Mouse (Mus musculus) testis, postnatal 14 days (tissue): ENCODE measurements around the gene Kcnd3.

ENCODE experiments used
- DNase-seq: peaks from one replicate; pipeline ENCODE4 v3.0.0; 2021; ENCODE audit warnings: low spot score

Kcnd3 gene

DNA sequence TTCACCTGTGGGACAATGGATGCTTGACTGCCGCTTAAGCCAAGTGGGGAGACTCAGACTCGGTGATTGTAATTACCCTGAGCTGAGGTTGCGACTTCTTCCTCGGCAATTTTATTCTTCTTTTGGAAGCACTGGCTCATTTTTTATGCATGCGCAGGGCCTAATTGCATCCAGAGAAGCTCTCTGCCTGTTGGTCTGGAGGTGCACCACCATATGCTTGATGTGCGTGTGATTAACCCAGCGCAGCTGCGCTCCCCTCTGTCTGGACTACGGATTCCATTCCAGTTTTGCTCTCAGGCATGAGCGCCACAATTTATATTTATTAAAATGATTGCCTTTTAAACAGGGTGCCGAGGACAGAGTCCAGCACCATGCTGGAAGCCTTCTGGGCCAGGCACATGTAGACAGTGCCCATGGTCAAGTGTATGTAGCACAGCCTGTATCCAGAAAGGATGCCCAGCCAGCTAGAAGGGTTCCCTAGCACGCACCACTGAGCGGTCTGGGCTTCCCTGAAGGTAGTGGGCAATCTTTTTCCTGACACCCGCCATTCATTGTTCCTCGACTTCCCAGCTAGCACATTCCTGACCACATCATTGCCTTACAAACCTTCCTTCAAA, 138.0 kb downstream of the Kcnd3 start:
- no peak for DNase-seq

DNA sequence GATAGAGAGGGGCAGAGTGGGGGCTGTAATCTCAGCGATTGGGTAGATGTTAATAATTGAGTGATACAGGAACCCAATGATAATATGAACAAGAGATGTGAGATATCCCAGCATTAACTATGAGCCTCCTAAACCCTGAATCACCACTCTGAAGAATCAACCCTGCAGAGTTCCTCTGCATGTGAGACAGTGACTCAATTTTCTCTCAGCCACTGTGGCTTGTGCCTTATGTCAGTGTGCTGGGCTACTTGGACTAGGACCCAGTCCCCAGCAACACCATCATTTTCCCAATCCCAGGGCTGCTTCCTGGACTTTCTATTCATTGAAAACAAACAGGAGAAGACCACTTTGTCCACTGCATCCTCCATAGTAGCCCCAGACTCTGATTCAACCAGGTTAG, 139.6 kb downstream of the Kcnd3 start:
- no peak for DNase-seq

DNA sequence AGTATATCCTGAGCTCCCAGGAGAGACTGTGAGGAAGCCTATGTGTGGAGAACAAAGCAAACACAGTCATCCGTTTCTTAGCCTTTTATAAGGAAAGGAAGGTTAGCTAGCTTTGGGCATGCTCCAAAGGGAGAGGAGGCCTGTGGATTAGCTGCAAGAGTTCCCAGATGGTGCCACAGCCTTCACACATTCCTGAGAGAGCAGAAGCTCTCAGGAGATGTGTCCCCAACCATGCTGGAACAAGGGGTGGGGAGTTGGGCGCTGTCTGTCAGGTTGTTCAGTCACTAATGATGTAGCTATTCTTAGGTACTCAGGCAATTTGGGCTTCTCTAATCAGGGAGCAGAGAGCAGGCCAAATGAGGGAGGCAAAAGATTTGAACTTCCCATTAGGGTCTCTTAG, 140.1 kb downstream of the Kcnd3 start:
- no peak for DNase-seq

DNA sequence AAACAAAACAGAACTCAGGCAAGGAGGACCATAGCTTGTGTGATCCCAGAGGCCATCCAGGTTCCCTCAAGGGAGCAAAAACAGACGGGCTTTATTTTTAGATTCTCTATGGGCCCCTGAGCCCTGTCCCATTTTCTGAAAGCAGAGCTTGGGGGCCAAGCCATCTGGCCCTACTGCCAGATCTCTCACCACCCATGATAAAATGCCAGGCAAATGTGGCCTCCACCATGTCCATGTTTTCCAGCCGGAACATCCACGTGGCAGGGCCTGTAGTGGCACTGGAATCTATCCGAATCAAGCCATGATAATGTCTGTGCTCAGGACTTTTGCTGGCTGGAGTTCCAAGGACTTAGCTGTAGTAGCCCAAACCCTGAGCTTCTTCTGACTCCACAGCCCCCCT, 148.4 kb downstream of the Kcnd3 start:
- DNase-seq, result no peak

DNA sequence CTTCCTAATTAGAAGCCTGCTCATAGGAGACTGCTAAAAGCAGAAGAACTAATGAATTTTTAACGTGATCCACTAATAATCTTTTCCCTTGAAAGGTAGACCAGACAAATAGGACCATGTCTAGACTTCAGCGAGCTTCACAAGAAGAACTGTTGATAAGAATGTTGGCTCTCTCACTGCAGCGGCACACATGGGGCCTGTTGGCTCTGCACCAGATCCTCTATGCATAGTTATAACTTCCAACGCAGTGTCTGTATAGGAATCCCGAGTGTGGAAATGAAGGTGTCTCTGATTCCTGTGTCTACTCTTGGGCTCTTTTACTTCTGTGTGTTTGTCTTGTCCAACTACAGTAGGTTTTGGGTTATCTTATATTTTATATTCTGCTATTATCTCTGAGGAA, 150.8 kb downstream of the Kcnd3 start:
- no peak for DNase-seq

DNA sequence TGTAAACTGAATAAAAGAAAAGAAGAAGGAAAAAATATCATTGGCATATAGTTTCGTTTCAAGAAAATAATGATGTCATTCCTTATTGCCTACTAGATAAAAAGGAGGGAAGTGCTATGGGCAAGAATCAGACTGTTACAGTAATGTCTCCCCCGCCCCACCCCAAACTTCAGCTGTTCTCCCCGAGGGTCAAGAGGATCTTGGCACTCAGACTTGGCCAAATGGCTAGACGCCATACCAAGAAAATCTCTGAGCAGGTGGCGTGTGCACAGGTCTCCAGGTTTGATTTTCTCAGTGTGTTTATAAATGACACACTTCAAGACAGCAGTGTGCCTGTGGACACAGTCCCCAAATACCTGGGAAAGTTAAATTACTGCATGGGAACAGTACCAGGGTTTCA, 153.6 kb downstream of the Kcnd3 start:
- no peak for DNase-seq

DNA sequence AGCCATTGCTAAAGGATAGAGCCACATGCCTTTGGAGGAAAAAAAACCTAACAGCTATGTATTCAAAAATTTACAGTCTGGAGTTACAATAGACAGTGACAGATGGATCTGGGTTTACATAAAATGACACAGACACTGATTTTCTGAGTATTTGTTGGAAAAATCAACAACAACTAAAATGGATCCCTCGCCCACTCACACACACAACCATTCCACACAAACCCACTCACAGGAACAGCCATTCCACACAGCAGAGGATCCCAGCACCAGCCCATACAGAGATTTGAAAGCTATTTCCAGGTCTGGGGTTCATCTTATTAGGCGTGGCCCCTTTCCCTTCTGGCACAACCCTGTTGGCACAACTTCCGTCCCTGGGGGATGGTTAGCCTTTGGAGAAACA, 156.7 kb downstream of the Kcnd3 start:
- DNase-seq, result no peak

DNA sequence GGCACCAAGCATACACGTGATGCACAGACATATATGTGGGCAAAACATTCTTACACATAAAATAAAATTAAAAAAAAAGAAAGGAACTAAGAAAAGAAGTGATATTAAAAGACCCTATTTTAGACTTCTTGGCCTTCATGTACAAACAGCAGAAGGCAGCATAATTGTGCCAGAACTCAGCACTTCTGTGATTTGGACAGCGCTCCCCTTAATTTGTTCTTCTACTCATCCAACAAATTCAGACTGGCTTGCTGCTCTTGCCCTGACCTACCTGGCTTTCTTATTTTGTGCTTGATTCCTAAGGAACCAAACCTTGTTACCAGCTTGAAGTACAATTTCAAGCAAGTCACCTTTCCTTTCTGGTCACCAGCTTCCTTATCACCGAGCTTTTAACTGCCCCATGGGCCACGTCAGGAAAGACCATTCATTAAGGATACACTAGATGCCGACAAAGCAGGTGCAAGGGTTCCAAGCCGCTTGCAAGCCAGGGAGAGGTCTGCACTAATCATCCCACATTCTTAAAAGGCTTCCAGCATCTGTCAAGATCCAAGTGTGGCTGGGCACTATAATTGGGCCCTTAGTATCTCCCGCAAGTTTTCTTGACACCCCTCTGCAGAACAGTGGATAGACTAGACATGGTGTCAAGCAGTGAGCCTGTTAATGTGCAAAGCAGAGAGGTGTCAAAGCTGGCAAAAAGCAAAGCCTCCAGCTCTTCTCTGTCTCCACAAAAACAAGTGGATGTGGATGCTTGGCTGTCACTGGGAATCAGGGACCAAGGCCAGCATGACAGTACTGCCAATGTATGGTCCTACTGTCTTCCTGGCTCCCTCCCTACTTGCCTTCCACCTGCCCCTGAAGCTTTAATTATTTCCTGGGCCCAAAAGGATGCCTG, 159.6 kb downstream of the Kcnd3 start:
- no peak for DNase-seq

DNA sequence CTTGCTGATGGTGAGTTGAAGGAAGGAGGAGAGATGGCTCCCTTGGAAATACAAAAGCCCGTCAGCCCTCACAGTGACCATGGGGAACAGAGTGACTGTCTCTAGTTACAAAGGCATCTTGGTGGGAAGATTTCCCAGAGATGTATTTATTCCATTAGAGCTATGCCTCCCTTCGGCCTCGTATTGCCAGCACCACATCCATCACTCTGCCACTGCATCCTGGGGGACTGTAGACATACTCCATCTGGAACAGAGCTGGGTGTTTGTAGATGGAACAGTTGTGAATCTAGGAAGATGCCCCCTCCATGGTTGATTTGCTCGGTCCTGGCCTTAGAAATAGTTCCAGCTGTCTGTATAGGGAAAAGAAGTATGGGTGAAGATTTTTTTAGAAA, 160.3 kb downstream of the Kcnd3 start:
- DNase-seq, result no peak

DNA sequence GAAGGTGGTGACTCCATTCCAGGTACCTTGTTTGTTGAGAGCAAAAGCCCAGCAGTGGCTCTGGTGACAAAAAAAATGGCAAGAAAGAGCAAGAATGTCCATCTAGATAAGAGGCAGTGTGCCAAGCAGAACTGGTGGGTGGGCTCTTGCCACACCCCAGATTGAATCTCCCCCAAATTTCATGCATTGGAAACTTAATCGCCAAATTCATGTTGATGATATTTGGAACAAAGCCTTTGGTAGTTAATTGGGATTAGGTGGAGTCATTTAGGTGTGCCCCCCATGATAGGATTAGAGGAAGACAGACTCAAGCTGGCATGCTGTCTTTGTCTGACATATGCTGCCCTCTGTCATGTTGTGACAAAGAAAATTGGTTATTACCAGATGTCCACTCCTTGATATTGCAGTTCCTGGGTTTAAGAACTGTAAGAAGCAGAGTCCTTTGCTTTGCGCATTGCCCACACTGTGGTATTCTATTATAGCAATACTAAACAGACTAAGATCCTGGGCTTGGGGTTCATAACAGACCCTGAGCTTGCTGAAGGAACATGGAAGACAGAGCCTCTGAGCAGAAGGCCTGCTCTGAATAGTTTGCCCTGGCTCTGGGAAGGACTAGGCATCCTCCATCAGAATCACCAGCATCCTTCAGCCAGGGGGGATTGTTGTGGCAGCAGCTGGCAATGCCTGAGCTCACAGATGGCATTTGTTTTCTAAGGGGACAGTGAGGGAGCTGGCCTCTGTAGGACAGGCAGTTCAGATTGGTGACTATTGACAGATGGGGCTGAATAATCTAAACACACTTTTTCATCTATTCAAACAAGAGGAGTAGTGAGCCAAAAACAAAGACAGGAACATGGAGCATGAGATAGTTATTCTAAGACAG, 165.0 kb downstream of the Kcnd3 start:
- DNase-seq, result no peak

DNA sequence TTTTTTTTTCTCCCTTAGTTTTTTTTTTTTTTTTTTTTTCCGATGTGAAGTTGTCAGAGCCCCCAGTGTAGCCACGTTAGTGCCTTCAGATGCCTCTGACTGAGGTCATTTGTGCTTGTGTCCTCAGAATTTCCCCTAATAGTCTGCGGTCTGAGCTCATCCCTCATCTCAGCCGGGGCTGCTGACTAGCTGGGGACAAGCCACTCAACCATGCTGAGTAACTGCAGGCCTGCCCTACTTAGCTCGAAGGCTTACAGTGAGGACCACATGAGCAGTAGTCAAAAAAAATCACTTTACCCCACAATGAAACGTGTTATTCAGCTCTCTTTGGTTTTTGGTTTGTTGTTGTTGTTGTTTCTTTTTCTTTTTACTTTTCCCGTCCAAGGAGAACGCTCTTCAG, 169.0 kb downstream of the Kcnd3 start:
- no peak for DNase-seq

DNA sequence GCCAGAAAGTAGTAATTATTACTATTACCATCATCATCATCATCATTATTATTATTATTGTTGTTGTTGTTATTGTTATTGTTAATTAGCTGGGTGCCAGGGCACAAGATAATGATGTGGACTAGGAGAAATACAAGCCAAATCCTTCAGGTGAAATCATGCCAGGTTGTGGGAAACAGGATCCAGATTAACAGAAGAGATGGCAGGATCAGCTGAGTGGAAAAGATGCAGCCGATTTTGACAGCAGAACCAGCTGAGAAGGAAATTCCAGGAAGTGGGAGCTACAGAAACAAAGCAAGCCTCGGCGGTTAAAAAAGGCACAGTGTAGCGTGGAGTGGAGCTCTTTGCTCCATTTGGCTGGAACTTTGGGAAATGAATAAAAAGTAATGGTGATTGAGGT, 171.0 kb downstream of the Kcnd3 start:
- DNase-seq, result no peak

DNA sequence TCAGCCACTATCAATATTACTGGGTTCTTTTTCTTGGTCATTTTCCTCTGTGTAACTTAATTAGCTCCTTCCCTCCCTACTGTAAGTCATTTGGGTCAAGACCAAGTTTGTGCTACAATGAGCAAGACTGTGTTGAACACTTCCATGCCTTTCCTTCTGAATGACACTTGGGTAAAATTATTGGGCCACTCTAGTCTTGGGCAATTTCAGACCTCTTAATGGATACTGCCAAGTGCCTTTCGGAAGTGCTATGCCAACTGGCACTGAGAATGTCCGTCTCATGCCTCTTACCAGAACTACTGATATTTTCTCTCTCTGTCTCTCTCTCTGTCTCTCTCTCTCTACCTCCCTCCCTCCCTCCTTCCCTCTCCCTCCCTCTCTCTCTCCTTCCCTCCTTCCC, 173.8 kb downstream of the Kcnd3 start:
- no peak for DNase-seq

DNA sequence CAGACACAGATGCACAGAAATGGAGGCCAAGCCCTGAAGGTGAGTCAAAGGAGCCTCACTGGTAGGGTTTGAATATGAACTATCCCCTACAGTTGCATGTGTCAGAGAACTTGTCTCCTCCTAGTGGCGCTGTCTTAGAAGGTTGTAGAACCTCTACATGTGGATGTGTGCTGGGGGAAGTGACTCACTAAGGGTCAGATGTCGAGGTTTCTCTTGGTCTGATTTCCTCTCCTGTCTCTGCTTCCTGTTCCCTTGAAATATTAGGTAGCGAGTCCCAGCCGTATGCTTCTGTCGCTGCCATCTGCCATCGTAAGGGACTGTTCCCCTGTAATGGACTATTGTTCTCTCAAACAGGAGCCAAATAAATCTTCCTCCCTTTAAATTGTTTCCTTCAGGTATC, 175.1 kb downstream of the Kcnd3 start:
- DNase-seq, result no peak

DNA sequence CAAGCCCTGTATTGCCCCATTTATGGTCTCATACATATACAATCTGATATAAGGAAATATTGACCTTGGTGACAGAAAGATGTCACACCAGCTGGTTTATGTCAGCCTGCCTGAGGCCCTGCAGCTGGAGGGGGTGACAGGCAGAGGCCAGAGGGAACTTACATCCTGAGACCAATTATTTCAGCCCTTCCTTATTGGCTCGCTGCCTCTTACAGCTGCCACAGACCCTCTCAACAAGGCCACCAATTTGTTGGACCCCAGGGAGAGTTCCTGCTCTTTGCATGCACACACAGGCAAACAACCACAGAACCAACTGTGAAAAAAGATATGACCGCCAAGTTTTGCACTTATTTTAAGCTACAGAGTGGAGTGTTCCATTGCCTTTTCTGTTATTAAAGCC, 180.2 kb downstream of the Kcnd3 start:
- no peak for DNase-seq

DNA sequence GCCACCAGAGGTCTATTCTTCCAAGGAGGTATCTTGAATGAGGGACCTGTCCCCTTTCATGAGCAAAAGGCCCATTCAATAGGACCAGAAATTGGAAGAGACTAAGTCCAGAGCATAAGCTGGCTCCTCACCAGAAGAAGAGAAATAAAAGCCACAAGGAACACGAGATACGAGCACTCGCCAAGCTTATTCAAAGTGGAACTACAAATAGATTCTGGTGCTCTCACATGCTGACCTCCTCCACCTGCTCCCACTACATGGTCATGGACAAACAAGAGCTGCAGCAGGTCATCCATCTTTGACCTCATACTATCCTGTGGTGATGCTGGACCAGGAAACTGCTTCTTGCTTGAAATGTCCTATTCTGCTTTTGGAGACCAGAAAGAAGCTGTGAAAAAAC, 180.9 kb downstream of the Kcnd3 start:
- no peak for DNase-seq

DNA sequence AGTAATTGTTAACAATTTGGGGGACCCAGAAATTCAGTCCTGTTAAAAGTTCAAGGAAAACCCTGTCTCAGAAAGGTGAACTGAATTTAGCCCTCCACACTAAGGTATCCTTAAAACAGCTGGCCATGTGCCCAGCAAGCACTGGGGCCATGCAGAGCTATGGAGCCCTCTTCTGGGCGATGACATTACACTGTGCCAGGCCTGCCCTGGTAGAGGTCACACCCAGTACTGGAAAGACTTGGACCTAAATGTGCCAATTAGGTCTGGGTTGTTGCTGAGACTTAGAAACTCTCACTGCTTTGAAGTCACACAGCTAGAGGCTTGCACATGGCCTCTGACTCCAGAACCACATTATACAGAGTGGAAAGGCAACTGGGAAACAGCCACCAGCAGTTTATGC, 190.1 kb downstream of the Kcnd3 start:
- DNase-seq, result no peak

DNA sequence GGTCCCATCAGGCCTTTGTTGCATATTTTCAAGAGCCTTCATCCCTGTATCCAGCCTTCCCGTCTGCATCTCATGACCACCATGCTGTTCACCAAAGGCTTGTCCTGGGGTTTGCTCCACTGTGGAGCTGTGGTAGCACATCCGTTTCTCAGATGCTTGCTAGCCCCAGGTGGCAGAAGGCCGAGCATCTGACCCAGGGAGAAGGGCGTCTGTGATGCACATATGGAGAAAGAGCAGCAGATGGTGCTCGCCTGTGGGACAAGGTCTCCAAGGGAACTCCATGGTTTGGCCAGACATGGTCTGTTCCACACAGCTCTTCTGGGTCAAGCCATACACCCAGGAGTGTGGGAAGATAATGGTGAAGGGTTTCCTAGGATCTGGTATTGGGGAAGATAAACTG, 191.4 kb downstream of the Kcnd3 start:
- DNase-seq, result no peak

DNA sequence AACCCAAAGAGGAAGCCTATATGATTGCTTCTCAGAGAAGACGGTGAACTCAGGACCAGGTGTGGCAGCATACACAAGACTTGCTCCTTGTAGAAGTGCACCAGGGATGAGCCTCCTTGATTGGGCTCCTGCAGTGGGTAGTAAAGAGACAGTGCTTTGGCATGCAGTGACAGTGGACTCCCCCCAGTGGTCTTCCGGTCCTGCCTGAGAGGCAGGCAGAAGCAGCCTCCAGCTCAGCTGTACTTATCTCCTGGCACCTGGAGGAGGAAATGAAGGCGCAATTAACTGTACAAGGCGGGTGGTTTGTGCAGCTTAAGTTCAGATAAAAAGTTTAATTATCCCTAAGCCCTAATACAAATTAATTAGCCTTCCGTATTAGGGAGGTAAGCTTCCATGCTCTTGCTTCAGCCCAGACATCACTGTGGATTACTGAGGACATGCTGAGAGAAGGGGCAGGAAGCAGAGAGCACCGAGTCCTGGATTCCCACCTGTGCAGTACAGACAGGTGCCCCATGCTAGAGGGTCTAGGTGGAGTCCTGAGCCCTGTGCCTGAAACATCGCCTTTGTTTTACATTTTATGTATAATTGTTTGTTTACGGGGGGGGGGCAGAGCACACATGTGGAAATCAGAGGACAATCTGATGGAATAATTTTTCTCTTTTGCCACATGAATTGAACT, 196.9 kb downstream of the Kcnd3 start:
- DNase-seq, result no peak

DNA sequence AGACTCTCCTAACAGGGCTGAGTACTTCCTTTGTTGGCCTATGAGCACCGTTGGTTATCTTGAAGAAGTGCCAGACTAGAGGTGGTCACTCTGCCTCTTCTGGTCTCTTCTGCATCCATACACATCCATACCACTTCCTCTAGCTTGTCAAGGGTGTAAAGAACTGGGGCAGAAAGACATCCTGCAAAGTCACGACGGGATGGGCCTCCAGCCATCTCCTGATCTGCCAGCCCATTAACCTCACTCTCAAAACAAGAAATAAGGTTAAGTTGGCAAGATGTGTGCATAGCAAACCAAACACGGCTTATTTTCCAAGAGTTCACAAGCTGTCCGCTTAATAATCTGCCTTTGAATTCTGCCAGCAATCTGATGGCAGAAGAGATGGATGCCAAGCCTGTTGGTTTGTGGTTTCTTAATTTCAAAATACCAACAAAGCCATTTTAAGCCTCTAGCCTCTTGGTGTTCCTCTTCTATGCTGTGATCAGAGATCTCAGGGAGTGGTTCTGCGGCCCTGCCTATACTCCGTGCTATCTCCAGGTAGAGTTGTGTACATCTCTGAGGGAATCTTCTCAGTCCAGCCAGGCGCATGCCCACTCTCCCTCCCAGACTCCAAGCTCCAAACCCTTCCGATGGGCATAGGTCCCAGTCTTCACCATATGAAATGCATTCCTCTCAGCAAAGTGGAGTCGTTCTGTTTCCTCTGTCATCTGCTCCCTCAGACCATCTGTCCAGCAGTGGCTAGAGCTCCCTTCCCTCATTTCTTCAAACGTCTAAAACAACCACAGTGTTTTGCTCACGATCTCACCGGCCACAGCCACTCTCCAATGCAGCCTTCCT, 201.6 kb downstream of the Kcnd3 start:
- DNase-seq, result no peak

DNA sequence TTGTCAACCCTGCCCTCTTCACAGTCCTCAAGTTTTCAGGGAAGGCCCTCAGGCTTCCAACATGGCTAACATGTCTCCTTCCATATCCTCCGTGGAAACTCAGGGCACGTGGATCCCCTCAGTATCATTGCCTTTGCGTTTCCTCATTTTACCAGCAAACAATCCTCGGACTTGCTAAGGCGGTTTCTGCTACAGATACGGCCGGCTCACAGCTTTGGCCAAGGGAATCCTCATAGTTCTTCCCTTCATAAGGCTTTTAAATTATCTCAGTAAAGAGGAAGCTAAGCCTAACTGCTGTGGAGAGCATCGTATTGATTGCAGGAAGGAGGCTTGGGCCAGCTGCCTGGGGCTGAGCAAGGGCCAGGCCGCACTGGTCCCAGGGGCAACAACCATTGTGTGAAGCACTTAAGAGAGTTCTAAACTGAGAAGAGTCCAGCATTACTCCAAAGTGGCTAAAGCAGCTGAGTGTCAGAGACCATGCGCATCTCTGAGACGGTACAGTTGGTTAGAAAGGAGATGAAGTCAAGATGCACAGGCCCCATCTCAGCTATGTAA, 203.0 kb downstream of the Kcnd3 start:
- DNase-seq, result no peak
